Mouse (Mus musculus): ENCODE measurements around the gene Dazap2.

- TF ChIP-seq CTCF (conservative IDR thresholded peaks at IDR 0.05; ENCODE audit: low read length) (no peak), POU5F1 (IDR thresholded peaks at IDR 0.05; ENCODE audit: borderline replicate concordance, low read length) (no peak)
These were observed 48.6 kb upstream of the Dazap2 start for GRCm38 (mm10) chr15:100566531-100566930.
